Mouse (Mus musculus) kidney, postnatal 0 days (tissue): ENCODE results near the gene Cdc73. TPM values are rescaled to one million over a fixed set of nuclear protein-coding genes. Genes with fewer than 3 reads are reported as not detected.

Experiments used
- ATAC-seq: fragments of 200-750 bp; cut with Nextera tagmentation; replicated peaks from 2 replicates; pipeline ENCODE4 v1.8.0; 2017; ENCODE audit warnings: low read depth, moderate number of reproducible peaks, moderate TSS enrichment, moderate library complexity; ENCODE audit not compliant: low FRiP score
- DNase-seq: peaks from one replicate; pipeline ENCODE4 v3.0.0-alpha.2; 2016; ENCODE audit warnings: low spot score
- H3K27ac ChIP-seq: fragments of 300-500 bp; sonication (generic); 2 replicates; pipeline ENCODE4 v1.5.1; 2014; ENCODE audit warnings: mild to moderate bottlenecking
- H3K27me3 ChIP-seq: fragments of 300-500 bp; sonication (generic); 2 replicates; pipeline ENCODE4 v1.6.1; 2014; ENCODE audit warnings: low read length, mixed read lengths; ENCODE audit not compliant: insufficient read depth
- H3K36me3 ChIP-seq: fragments of 300-500 bp; sonication (generic); 2 replicates; pipeline ENCODE4 v1.6.1; 2014; ENCODE audit warnings: low read length, mixed read lengths; ENCODE audit not compliant: insufficient read depth
- H3K4me1 ChIP-seq: fragments of 300-500 bp; sonication (generic); replicated peaks from 2 replicates; pipeline ENCODE4 v1.6.1; 2014; ENCODE audit warnings: antibody characterized with exemption, low read length, mixed read lengths; ENCODE audit not compliant: insufficient read depth
- H3K4me2 ChIP-seq: fragments of 300-500 bp; sonication (generic); 2 replicates; pipeline ENCODE4 v1.6.1; 2014; ENCODE audit warnings: mild to moderate bottlenecking, low read length, moderate library complexity, mixed read lengths
- H3K4me3 ChIP-seq: fragments of 300-500 bp; sonication (generic); replicated peaks from 2 replicates; pipeline ENCODE4 v1.5.1; 2014; ENCODE audit warnings: low read depth, low read length
- H3K9ac ChIP-seq: fragments of 300-500 bp; sonication (generic); 2 replicates; pipeline ENCODE4 v1.6.1; 2014; ENCODE audit warnings: low read depth, low read length
- H3K9me3 ChIP-seq: fragments of 300-500 bp; sonication (generic); replicated peaks from 2 replicates; pipeline ENCODE4 v1.6.1; 2016; ENCODE audit warnings: low read length, inconsistent platforms, mixed read lengths
- CTCF ChIP-seq: IDR thresholded peaks from 2 replicates; pipeline ENCODE4 v1.5.1; 2016; ENCODE audit warnings: antibody characterized with exemption, low read depth, mild to moderate bottlenecking, moderate library complexity
- WGBS: fragments of 180-500 bp; shearing (Covaris S2); extraction: QIAGEN DNeasy Blood & Tissue Kit; methylation state at CpG from one replicate; pipeline ENCODE4 v1.1.7; 2014; 5-methylcytosine and 5-hydroxymethylcytosine counted together
- polyA plus RNA-seq: library from polyadenylated mRNA; unstranded; fragments of >200 nt; fragmentation: Nextera tagmentation; extraction: Ambion mirVana; gene quantifications from 2 replicates; pipeline ENCODE4 v1.2.1, GENCODE M21; 2015

Gene Cdc73
- polyA plus RNA-seq, 1 experiment from 2014 or later = 20.4 TPM

DNA sequence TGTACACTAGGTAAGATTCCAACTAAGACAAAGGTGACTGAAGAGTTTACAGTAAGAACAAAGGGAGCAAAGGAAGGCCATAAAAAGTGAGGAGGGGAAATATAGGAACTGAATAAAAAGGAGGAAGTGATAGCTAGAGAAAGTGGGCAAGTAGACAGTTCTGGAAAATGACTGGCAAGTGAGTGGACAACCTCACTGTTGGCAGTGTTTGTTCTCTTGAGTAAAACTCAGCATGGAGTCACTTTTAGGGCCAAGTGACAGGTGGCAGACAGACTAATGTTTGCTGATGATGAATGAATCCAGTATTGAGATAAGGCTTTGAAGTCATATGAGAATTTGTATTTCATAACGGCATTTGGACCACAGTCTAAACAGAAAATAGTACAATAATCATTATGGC lies 144.5 kb downstream of the Cdc73 start:
- ATAC-seq (no peak), DNase-seq (no peak)
- Histone ChIP-seq H3K9ac (no peak overlapping the region), H3K4me2 (no peak overlapping the region), H3K4me1 (no peaks in the 10 kb centered on the region), H3K36me3 (no peaks in the 10 kb centered on the region), H3K27ac (no peak overlapping the region), H3K9me3 (no peaks in the 10 kb centered on the region), H3K4me3 (no peak overlapping the region), H3K27me3 (no peaks in the 10 kb centered on the region)
- WGBS = 94% methylated on average over 1 of the region's 1 CpGs
- TF ChIP-seq CTCF = no peak

DNA sequence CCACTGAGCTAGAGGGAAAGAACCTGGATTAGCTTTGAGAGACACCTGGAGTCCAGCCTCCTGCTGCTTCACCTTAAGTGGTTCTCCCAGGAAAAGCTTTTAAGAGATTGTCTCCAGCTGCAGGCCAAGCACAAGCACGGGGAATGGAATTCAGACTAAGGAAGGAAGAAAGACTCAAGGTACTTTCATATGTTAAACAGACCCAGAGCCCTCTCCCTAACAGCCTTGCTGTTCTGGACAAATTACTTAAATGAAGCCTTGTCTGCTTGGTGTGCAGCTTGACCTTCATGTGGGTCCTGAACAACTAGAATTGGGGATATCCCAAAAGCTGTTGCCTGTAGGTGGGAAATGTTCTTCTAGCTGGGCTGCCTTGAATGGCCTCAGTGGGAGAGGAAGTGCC lies 147.2 kb downstream of the Cdc73 start:
- ATAC-seq (no peak), DNase-seq (no peak)
- Histone ChIP-seq H3K4me2 (no peak overlapping the region), H3K4me3 (no peak overlapping the region), H3K36me3 (no peaks in the 10 kb centered on the region), H3K9ac (no peak overlapping the region), H3K4me1 (no peaks in the 10 kb centered on the region), H3K27me3 (no peaks in the 10 kb centered on the region), H3K9me3 (no peaks in the 10 kb centered on the region), H3K27ac (no peak overlapping the region)
- 11% methylated on average over 1 of the region's 1 CpGs for WGBS
- TF ChIP-seq CTCF = no peak

DNA sequence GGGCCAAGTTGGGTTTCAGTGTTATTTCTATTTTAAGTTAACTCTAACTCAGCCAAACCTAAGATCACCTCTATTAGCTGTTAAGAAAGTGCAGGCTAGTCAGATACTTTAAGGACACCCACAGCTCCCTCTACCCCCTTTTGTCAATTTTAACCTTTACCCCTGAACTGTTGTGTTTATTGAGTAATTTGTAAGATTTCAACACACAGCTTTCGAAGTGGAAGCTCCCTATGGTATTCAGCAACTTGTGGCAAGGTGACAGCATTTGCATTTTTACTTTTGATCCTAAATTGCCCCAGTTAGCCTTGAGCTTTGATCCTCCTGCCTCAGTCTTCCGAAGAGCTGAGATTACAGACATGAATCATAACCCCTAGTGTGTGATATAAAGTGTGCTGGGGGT lies 148.1 kb downstream of the Cdc73 start:
- DNase-seq (no peak), ATAC-seq (no peak)
- no peaks in the 10 kb centered on the region for H3K9me3 ChIP-seq
- 26% methylated on average over 2 of the region's 2 CpGs for WGBS
- H3K9ac ChIP-seq = no peak overlapping the region
- TF ChIP-seq CTCF = no peak
- H3K27ac ChIP-seq = no peak overlapping the region
- H3K27me3 ChIP-seq = no peaks in the 10 kb centered on the region
- no peaks in the 10 kb centered on the region for H3K36me3 ChIP-seq
- H3K4me2 ChIP-seq = no peak overlapping the region
- no peaks in the 10 kb centered on the region for H3K4me1 ChIP-seq
- no peak overlapping the region for H3K4me3 ChIP-seq

Other genes with a start within 250 kb of the Cdc73 start
- gene B3galt2, start 62.2 kb downstream of the Cdc73 start, polyA plus RNA-seq = 0.22 and 0.28 TPM in 2 replicates
- 113 and 121 TPM in 2 replicates for gene Glrx2, start 13.4 kb upstream of the Cdc73 start, polyA plus RNA-seq
- 12.4 and 14.1 TPM in 2 replicates for gene Trove2, start 74.2 kb upstream of the Cdc73 start, polyA plus RNA-seq
- gene Uchl5, start 74.4 kb upstream of the Cdc73 start, polyA plus RNA-seq = 71.6 and 77.5 TPM in 2 replicates